Mouse (Mus musculus) Muller cell, postnatal 12 days (primary cell): Measurements from ENCODE around the gene Sem1.
"Not testable (repeated sequence)": the region's sequence is repeated elsewhere in the genome, so short reads cannot be mapped to it uniquely, and the experiment has no call there.

Experiments used
- DNase-seq: peaks from one replicate; pipeline ENCODE4 v3.0.0-alpha.2; 2015; ENCODE audit errors: inconsistent ontology term

The Sem1 gene

GRCm38 (mm10) chr6:6578304-6579149, at the start of gene Sem1:
Gene Sem1 (minus strand): TSS chr6:6578663.
- peak; percentile 90 for DNase-seq

GRCm38 (mm10) chr6:6622846-6623749, 44.6 kb upstream of the Sem1 start:
- no peak for DNase-seq

- peak; percentile 56 for DNase-seq
Measured at GRCm38 (mm10) chr6:6603561-6604544, 25.4 kb upstream of the Sem1 start.

GRCm38 (mm10) chr6:6586313-6586712, 7.8 kb upstream of the Sem1 start:
- DNase-seq: no peak

- DNase-seq: no peak
Measured at GRCm38 (mm10) chr6:6581849-6582248, 3.4 kb upstream of the Sem1 start.

GRCm38 (mm10) chr6:6577741-6578284, 650 bp downstream of the Sem1 start:
- no peak for DNase-seq

- DNase-seq: no peak
Measured at GRCm38 (mm10) chr6:6577291-6577690, 1.2 kb downstream of the Sem1 start.

- no peak for DNase-seq
Measured at GRCm38 (mm10) chr6:6575796-6576195, 2.7 kb downstream of the Sem1 start.

GRCm38 (mm10) chr6:6568436-6568835, 10.0 kb downstream of the Sem1 start:
- DNase-seq: no peak

GRCm38 (mm10) chr6:6563691-6564090, 14.8 kb downstream of the Sem1 start:
- DNase-seq: no peak

- no peak for DNase-seq
Measured at GRCm38 (mm10) chr6:6562716-6563115, 15.7 kb downstream of the Sem1 start.

- DNase-seq: no peak
Measured at GRCm38 (mm10) chr6:6557647-6558046, 20.8 kb downstream of the Sem1 start.

GRCm38 (mm10) chr6:6552006-6552405, 26.5 kb downstream of the Sem1 start:
- no peak for DNase-seq

- no peak for DNase-seq
Measured at GRCm38 (mm10) chr6:6547997-6548396, 30.5 kb downstream of the Sem1 start.

- DNase-seq: peak; percentile 52
Measured at GRCm38 (mm10) chr6:6544255-6544645, 34.2 kb downstream of the Sem1 start.

- DNase-seq: peak; percentile 38
Measured at GRCm38 (mm10) chr6:6543606-6544254, 34.7 kb downstream of the Sem1 start.

- DNase-seq: no peak
Measured at GRCm38 (mm10) chr6:6542133-6542532, 36.3 kb downstream of the Sem1 start.

- peak; percentile 84 for DNase-seq
Measured at GRCm38 (mm10) chr6:6536781-6537466, 41.5 kb downstream of the Sem1 start.

- not testable (repeated sequence) for DNase-seq
Measured at GRCm38 (mm10) chr6:6536359-6536758, 42.1 kb downstream of the Sem1 start.
